In the genomic region with DNA sequence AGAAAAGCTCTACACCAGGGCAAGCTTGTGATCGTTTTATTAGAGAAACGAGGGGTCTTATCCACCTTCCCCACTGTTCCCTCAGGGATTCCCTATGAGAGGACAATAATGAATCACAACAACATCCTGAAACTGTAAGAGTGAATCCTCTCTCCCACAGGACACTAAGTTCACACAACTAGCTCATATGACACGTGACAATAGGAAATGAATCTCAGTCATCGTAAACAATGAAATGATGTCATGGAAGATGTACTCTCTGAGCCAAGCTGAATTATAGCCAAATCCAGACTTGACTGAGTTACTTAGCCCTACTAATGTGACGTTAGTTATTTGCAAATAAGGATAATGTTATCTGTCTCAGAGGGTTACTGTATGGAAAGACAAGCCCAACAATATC, we compare ENCODE assay signal across 21 mouse cellular contexts. TPM values are rescaled to one million over a fixed set of nuclear protein-coding genes. Genes with fewer than 3 reads are reported as not detected.
"Had no signal": no experiment of that assay in that cellular context is flagged by ENCODE, and none has a peak within 500 bp of the region (broad histone marks: within the 10 kb centered on the region; RNA-seq: fewer than 3 reads in every experiment).

No protein-coding gene starts in this region.

- H3K27ac ChIP-seq: midbrain, embryonic 10.5 days; midbrain, embryonic 12.5 days; neural tube, embryonic 13.5 days; neural tube, embryonic 15.5 days had no signal

- H3K4me3 ChIP-seq: midbrain, embryonic 10.5 days; midbrain, embryonic 12.5 days; myocyte; neural tube, embryonic 13.5 days; neural tube, embryonic 15.5 days had no signal

- H3K4me2 ChIP-seq: lung, embryonic 14.5 days; midbrain, embryonic 12.5 days; neural tube, embryonic 13.5 days; neural tube, embryonic 15.5 days had no signal

- DNase-seq: lung, adult 18-20 months; lung, embryonic 14.5 days; lung, postnatal 14 days; midbrain, embryonic 14.5 days; retina, postnatal 1 day; right cerebral cortex, adult 18-20 months; right cerebral cortex, postnatal 25 days; right cerebral cortex, postnatal 4 days; spleen, adult 18-20 months; thymus, adult 18-20 months; thymus, postnatal 14 days; thymus, postnatal 36 days had no signal

- ATAC-seq: midbrain, embryonic 16.5 days had no signal

- H3K9ac ChIP-seq: lung, embryonic 14.5 days; midbrain, embryonic 12.5 days; neural tube, embryonic 13.5 days; neural tube, embryonic 15.5 days had no signal

- H3K36me3 ChIP-seq: midbrain, embryonic 10.5 days; midbrain, embryonic 12.5 days; neural tube, embryonic 13.5 days; neural tube, embryonic 15.5 days had no signal

- H3K4me1 ChIP-seq: midbrain, embryonic 12.5 days; neural tube, embryonic 13.5 days; neural tube, embryonic 15.5 days had no signal

- H3K9me3 ChIP-seq: neural tube, embryonic 15.5 days had no signal

- H3K27me3 ChIP-seq: midbrain, embryonic 12.5 days; neural tube, embryonic 13.5 days; neural tube, embryonic 15.5 days had no signal

RNA-seq across cellular contexts. Expression of a gene that starts 54.6 kb away (rescaled TPM):
- total RNA-seq: megakaryocyte, adult 5-6 weeks; megakaryocyte-erythroid progenitor cell, adult 5-6 weeks had no signal
- polyA plus RNA-seq: liver, embryonic 16.5 days; myocyte had no signal
